Comparison of ENCODE assay signal across 9 mouse cellular contexts in genomic region chr6:112304751-112305150, GRCm38 (mm10). TPM values are rescaled to one million over a fixed set of nuclear protein-coding genes. Genes with fewer than 3 reads are reported as not detected.
DNase-seq lines count a peak whose midpoint lies in the region; ATAC-seq and TF ChIP-seq lines count a peak whose summit lies in the region.
"Had no signal": no experiment of that assay in that cellular context is flagged by ENCODE, and none has a peak within 500 bp of the region (broad histone marks: within the 10 kb centered on the region; RNA-seq: fewer than 3 reads in every experiment).

No protein-coding gene starts in this region.

- H3K36me3 ChIP-seq in forebrain, embryonic 10.5 days (replicated peaks) = no peaks in the 10 kb centered on the region
- H3K36me3 ChIP-seq in liver, embryonic 11.5 days (ENCODE audit: control insufficient read depth, insufficient read depth, low read length) = no peaks in the 10 kb centered on the region
- H3K36me3 ChIP-seq: embryonic facial prominence, embryonic 13.5 days had no signal

- no peak overlapping the region for H3K9ac ChIP-seq in liver, embryonic 11.5 days (ENCODE audit: low read depth, low read length)
- H3K9ac ChIP-seq: embryonic facial prominence, embryonic 13.5 days had no signal

- H3K9me3 ChIP-seq in forebrain, embryonic 10.5 days = no peaks in the 10 kb centered on the region
- H3K9me3 ChIP-seq in liver, embryonic 11.5 days (ENCODE audit: control insufficient read depth, low read length) = no peaks in the 10 kb centered on the region
- H3K9me3 ChIP-seq: embryonic facial prominence, embryonic 13.5 days had no signal

- no peak overlapping the region for H3K4me3 ChIP-seq in layer of hippocampus, adult 2 months
- H3K4me3 ChIP-seq in forebrain, embryonic 10.5 days = no peak overlapping the region
- H3K4me3 ChIP-seq in liver, embryonic 11.5 days (ENCODE audit: low read depth, low read length) = no peak overlapping the region
- H3K4me3 ChIP-seq: embryonic facial prominence, embryonic 13.5 days had no signal

- H3K4me1 ChIP-seq in forebrain, embryonic 10.5 days = peaks cover 6% of the 10 kb centered on the region; the same call in 1 of the 2 replicates
- H3K4me1 ChIP-seq in liver, embryonic 11.5 days (replicated peaks; ENCODE audit: control insufficient read depth, insufficient read depth, low read length) = peaks cover 4% of the 10 kb centered on the region; the same call in 1 of the 2 replicates

- no peak overlapping the region for H3K4me2 ChIP-seq in liver, embryonic 11.5 days
- H3K4me2 ChIP-seq: embryonic facial prominence, embryonic 13.5 days had no signal

- peak; percentile 25 to 32 for DNase-seq in layer of hippocampus, adult 2 months (ENCODE audit: low spot score in 2 of 2)
- DNase-seq in layer of hippocampus, adult 11-12 months (ENCODE audit: low spot score) = no peak
- peak; percentile 66 for DNase-seq in gastrocnemius, postnatal 14 days
- peak; percentile 71 to 72 for DNase-seq in kidney, postnatal 36 days
- DNase-seq in right cerebral cortex, adult 2 months (ENCODE audit: low spot score in 2 of 2) = peak; percentile 4 to 18
- DNase-seq in forebrain, embryonic 10.5 days (ENCODE audit: extremely low spot score, low spot score) = no peak
- DNase-seq in neural tube, embryonic 10.5 days (ENCODE audit: extremely low spot score, low spot score) = no peak
- no peak for DNase-seq in liver, embryonic 11.5 days (ENCODE audit: low spot score)

- H3K27ac ChIP-seq in layer of hippocampus, adult 2 months = 0 out of 2 replicates have a peak overlapping the region, but pooled peaks have one; percentile 5
- H3K27ac ChIP-seq in forebrain, embryonic 10.5 days = no peak overlapping the region
- H3K27ac ChIP-seq in liver, embryonic 11.5 days (ENCODE audit: low read depth, low read length) = no peak overlapping the region
- H3K27ac ChIP-seq: embryonic facial prominence, embryonic 13.5 days had no signal

- H3K27me3 ChIP-seq in forebrain, embryonic 10.5 days (ENCODE audit: poor library complexity, severe bottlenecking) = no peaks in the 10 kb centered on the region
- H3K27me3 ChIP-seq in liver, embryonic 11.5 days (replicated peaks; ENCODE audit: control insufficient read depth, insufficient read depth, low read length) = no peaks in the 10 kb centered on the region
- H3K27me3 ChIP-seq: embryonic facial prominence, embryonic 13.5 days had no signal

- TF ChIP-seq CTCF in layer of hippocampus, adult 2 months (conservative IDR thresholded peaks at IDR 0.05) = no peak

- intact Hi-C loops in gastrocnemius, postnatal 14 days (cut with DNase I; ENCODE audit: low total_unique reads) = no loop called here

- 88% methylated on average over 8 of the region's 8 CpGs for WGBS in forebrain, embryonic 10.5 days
- 56% methylated on average over 8 of the region's 8 CpGs for WGBS in liver, embryonic 11.5 days

- no peak for ATAC-seq in liver, embryonic 11.5 days (replicated peaks; ENCODE audit: low FRiP score)

RNA-seq across cellular contexts. Expression of gene Lmcd1, which starts 31.2 kb away (rescaled TPM):
- 1 to 10 TPM; 6.2 to 7.3 TPM for total RNA-seq in layer of hippocampus, adult 2 months (2021)
- total RNA-seq in gastrocnemius, postnatal 14 days (2021) = 100 to 1,000 TPM in 1 of 2 experiments, 10 to 100 TPM in 1; 56.9 to 138 TPM
- 1.1 and 2.3 TPM in 2 replicates for polyA plus RNA-seq in forebrain, embryonic 10.5 days (2016; fragmentation: Nextera tagmentation; extraction: Ambion mirVana)
- 1.2 and 1.5 TPM in 2 replicates for polyA plus RNA-seq in liver, embryonic 11.5 days (2014; fragmentation: Nextera tagmentation; extraction: Ambion mirVana)

Comparison
In these comparisons a context has a peak if more than half of its experiments do, and no peak if none do; other contexts are left out.
1. DNase-seq: peak in layer of hippocampus, adult 2 months (2 of 2), gastrocnemius, postnatal 14 days (single experiment), kidney, postnatal 36 days (2 of 2) and right cerebral cortex, adult 2 months (2 of 2); none in layer of hippocampus, adult 11-12 months (single experiment), forebrain, embryonic 10.5 days (single experiment), neural tube, embryonic 10.5 days (single experiment) and liver, embryonic 11.5 days (single experiment).
2. RNA of gene Lmcd1, which starts 31.2 kb away (total RNA-seq): 56.9 to 138 TPM in gastrocnemius, postnatal 14 days; 6.2 to 7.3 TPM in layer of hippocampus, adult 2 months; every median in the first group is over 4 times any median in the second.